Mouse (Mus musculus) small intestine, adult 2 months (tissue): ENCODE data around the gene Cntfr.

ENCODE experiments used
- CTCF ChIP-seq: fragments of 200-500 bp; IDR thresholded peaks from 2 replicates; pipeline ENCODE4 v1.5.1; 2012; ENCODE audit warnings: low read depth, mild to moderate bottlenecking, control low read depth, inconsistent platforms, low read length, moderate library complexity, mixed read lengths; ENCODE audit not compliant: insufficient replicate concordance, insufficient read length; ENCODE audit errors: extremely low read depth
- POLR2A ChIP-seq: fragments of 200-500 bp; IDR thresholded peaks from 2 replicates; pipeline ENCODE4 v1.6.1; 2012; ENCODE audit warnings: low read depth, mild to moderate bottlenecking, control low read depth, inconsistent platforms, low read length, moderate library complexity

GRCm38 (mm10) chr4:41682789-41683188 is 14.1 kb downstream of the Cntfr start:
- TF ChIP-seq CTCF (no peak), POLR2A (no peak)
